In the genomic region with DNA sequence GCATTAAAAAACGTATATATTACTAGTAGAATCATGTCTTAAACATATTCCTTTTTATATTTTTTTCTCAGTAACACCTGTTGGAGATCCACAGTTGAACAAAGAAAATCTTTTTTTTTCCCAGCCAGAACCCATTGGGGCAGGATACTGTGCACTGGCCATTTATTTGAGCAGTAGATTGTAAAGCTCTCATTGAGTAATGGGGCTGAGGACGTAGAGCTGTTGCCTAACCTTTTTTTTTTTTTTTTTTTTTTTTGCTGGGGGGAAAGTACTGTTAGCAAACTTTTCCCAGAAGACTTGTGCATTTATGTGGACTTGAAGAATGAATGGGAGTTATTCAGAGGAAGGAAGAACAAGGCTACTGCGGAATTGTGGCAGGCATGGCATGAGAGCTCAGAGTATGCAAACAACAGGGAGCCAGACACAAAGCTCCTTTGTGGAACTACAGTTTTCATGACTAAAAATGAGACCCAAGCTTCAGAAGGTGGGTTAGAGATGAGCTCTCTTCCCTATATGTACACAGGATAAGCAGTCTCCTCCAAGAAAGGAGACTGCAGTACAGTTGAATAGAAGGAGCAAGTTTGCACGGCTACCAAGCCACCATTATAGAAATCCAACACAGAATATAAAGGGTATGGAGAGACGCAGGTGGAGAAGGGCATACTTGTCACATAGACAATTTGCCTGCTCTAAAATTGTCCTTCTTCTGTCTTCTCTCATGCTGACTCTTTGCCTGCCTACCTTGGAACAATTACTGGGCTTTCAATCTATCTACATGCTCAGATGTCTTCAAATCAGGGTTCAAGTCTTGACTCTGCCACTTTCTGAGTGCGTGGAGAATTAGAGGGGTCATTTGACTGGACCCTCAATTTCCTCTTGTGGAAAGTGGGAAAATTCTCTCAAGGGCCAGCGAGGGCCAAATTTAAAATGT, we compare ENCODE assay signal across 26 mouse cellular contexts.
DNase-seq lines count a peak whose midpoint lies in the region; ATAC-seq lines count a peak whose summit lies in the region.
"Had no signal": no experiment of that assay in that cellular context is flagged by ENCODE, and none has a peak within 500 bp of the region (broad histone marks: within the 10 kb centered on the region; RNA-seq: fewer than 3 reads in every experiment).

No protein-coding gene starts in this region.

- H3K9me3 ChIP-seq in forebrain, embryonic 11.5 days (ENCODE audit: control insufficient read depth, low read length): no peaks in the 10 kb centered on the region
- H3K9me3 ChIP-seq in forebrain, embryonic 10.5 days: no peaks in the 10 kb centered on the region
- H3K9me3 ChIP-seq in lung, embryonic 16.5 days (ENCODE audit: control insufficient read depth, low read length): no peaks in the 10 kb centered on the region
- no peaks in the 10 kb centered on the region for H3K9me3 ChIP-seq in forebrain, embryonic 16.5 days (ENCODE audit: control insufficient read depth, low read length)
- no peaks in the 10 kb centered on the region for H3K9me3 ChIP-seq in midbrain, embryonic 15.5 days
- H3K9me3 ChIP-seq in kidney, embryonic 16.5 days (ENCODE audit: low read length): no peaks in the 10 kb centered on the region
- H3K9me3 ChIP-seq: embryonic facial prominence, embryonic 12.5 days; G1E; heart, embryonic 15.5 days; intestine, embryonic 15.5 days; limb, embryonic 12.5 days; liver, embryonic 12.5 days had no signal

- no peak overlapping the region for H3K4me3 ChIP-seq in forebrain, embryonic 11.5 days (ENCODE audit: low read depth, low read length)
- H3K4me3 ChIP-seq in forebrain, embryonic 10.5 days: no peak overlapping the region
- no peak overlapping the region for H3K4me3 ChIP-seq in lung, embryonic 16.5 days (ENCODE audit: low read length)
- H3K4me3 ChIP-seq in forebrain, embryonic 16.5 days (replicated peaks; ENCODE audit: low read length): no peak overlapping the region
- no peak overlapping the region for H3K4me3 ChIP-seq in midbrain, embryonic 15.5 days
- H3K4me3 ChIP-seq in kidney, embryonic 16.5 days (ENCODE audit: low read length): no peak overlapping the region
- H3K4me3 ChIP-seq: embryonic facial prominence, embryonic 12.5 days; heart, adult 2 months; heart, embryonic 15.5 days; intestine, embryonic 15.5 days; limb, embryonic 12.5 days; liver, embryonic 12.5 days; myocyte had no signal

- no peaks in the 10 kb centered on the region for H3K36me3 ChIP-seq in forebrain, embryonic 11.5 days (ENCODE audit: control insufficient read depth, insufficient read depth, low read length)
- no peaks in the 10 kb centered on the region for H3K36me3 ChIP-seq in forebrain, embryonic 10.5 days (replicated peaks)
- no peaks in the 10 kb centered on the region for H3K36me3 ChIP-seq in lung, embryonic 16.5 days (ENCODE audit: control insufficient read depth, insufficient read depth, low read length)
- H3K36me3 ChIP-seq in forebrain, embryonic 16.5 days (ENCODE audit: control insufficient read depth, insufficient read depth): no peaks in the 10 kb centered on the region
- no peaks in the 10 kb centered on the region for H3K36me3 ChIP-seq in midbrain, embryonic 15.5 days (replicated peaks)
- no peaks in the 10 kb centered on the region for H3K36me3 ChIP-seq in kidney, embryonic 16.5 days (ENCODE audit: insufficient read depth, low read length)
- H3K36me3 ChIP-seq: embryonic facial prominence, embryonic 12.5 days; G1E; heart, embryonic 15.5 days; intestine, embryonic 15.5 days; limb, embryonic 12.5 days; liver, embryonic 12.5 days had no signal

- 65% methylated on average over 7 of the region's 7 CpGs for WGBS in forebrain, embryonic 11.5 days
- 70% methylated on average over 7 of the region's 7 CpGs for WGBS in forebrain, embryonic 10.5 days
- 55% methylated on average over 7 of the region's 7 CpGs for WGBS in lung, embryonic 16.5 days
- 39% methylated on average over 7 of the region's 7 CpGs for WGBS in forebrain, embryonic 16.5 days
- WGBS in midbrain, embryonic 15.5 days: 45% methylated on average over 7 of the region's 7 CpGs
- 81% methylated on average over 7 of the region's 7 CpGs for WGBS in kidney, embryonic 16.5 days

- no peaks in the 10 kb centered on the region for H3K27me3 ChIP-seq in forebrain, embryonic 11.5 days (ENCODE audit: control insufficient read depth, insufficient read depth, low read length)
- H3K27me3 ChIP-seq in forebrain, embryonic 10.5 days (ENCODE audit: poor library complexity, severe bottlenecking): no peaks in the 10 kb centered on the region
- no peaks in the 10 kb centered on the region for H3K27me3 ChIP-seq in lung, embryonic 16.5 days (ENCODE audit: control insufficient read depth, insufficient read depth, low read depth, low read length)
- no peaks in the 10 kb centered on the region for H3K27me3 ChIP-seq in forebrain, embryonic 16.5 days (replicated peaks; ENCODE audit: control insufficient read depth, insufficient read depth, low read length)
- H3K27me3 ChIP-seq in midbrain, embryonic 15.5 days (replicated peaks): no peaks in the 10 kb centered on the region
- H3K27me3 ChIP-seq in kidney, embryonic 16.5 days (ENCODE audit: insufficient read depth, low read length): no peaks in the 10 kb centered on the region
- H3K27me3 ChIP-seq: embryonic facial prominence, embryonic 12.5 days; heart, embryonic 15.5 days; intestine, embryonic 15.5 days; limb, embryonic 12.5 days; liver, embryonic 12.5 days had no signal

- H3K4me2 ChIP-seq in forebrain, embryonic 11.5 days (ENCODE audit: low read depth, low read length, severe bottlenecking): no peak overlapping the region
- no peak overlapping the region for H3K4me2 ChIP-seq in lung, embryonic 16.5 days (ENCODE audit: low read depth, low read length)
- no peak overlapping the region for H3K4me2 ChIP-seq in forebrain, embryonic 16.5 days (ENCODE audit: low read length)
- no peak overlapping the region for H3K4me2 ChIP-seq in midbrain, embryonic 15.5 days
- H3K4me2 ChIP-seq in kidney, embryonic 16.5 days (replicated peaks; ENCODE audit: low read depth, low read length): no peak overlapping the region
- H3K4me2 ChIP-seq: embryonic facial prominence, embryonic 12.5 days; heart, embryonic 15.5 days; intestine, embryonic 15.5 days; limb, embryonic 12.5 days; liver, embryonic 12.5 days had no signal

- H3K9ac ChIP-seq in forebrain, embryonic 11.5 days (ENCODE audit: low read length): no peak overlapping the region
- no peak overlapping the region for H3K9ac ChIP-seq in lung, embryonic 16.5 days (ENCODE audit: low read length)
- no peak overlapping the region for H3K9ac ChIP-seq in forebrain, embryonic 16.5 days (replicated peaks; ENCODE audit: low read depth, low read length)
- H3K9ac ChIP-seq in midbrain, embryonic 15.5 days: no peak overlapping the region
- H3K9ac ChIP-seq in kidney, embryonic 16.5 days (replicated peaks; ENCODE audit: low read length): no peak overlapping the region
- H3K9ac ChIP-seq: embryonic facial prominence, embryonic 12.5 days; heart, embryonic 15.5 days; intestine, embryonic 15.5 days; limb, embryonic 12.5 days; liver, embryonic 12.5 days had no signal

- ATAC-seq in forebrain, embryonic 11.5 days (replicated peaks; ENCODE audit: low FRiP score): peak; percentile 55
- peak; percentile 31; the same call in 1 of the 2 replicates for ATAC-seq in lung, embryonic 16.5 days (ENCODE audit: low read depth)
- ATAC-seq in forebrain, embryonic 16.5 days: peak; percentile 61
- peak; percentile 14; the same call in 1 of the 2 replicates for ATAC-seq in midbrain, embryonic 15.5 days (replicated peaks)
- ATAC-seq in kidney, embryonic 16.5 days (ENCODE audit: low FRiP score, low TSS enrichment): no peak
- ATAC-seq: intestine, embryonic 15.5 days; liver, embryonic 12.5 days; lung, postnatal 0 days had no signal

- no peak overlapping the region; the same call in 1 of the 2 replicates for H3K27ac ChIP-seq in forebrain, embryonic 11.5 days (ENCODE audit: low read depth, low read length)
- H3K27ac ChIP-seq in forebrain, embryonic 10.5 days: no peak overlapping the region
- H3K27ac ChIP-seq in lung, embryonic 16.5 days (ENCODE audit: low read length): 0 out of 2 replicates have a peak overlapping the region, but pooled peaks have one; percentile 46
- peak overlapping the region; percentile 59 for H3K27ac ChIP-seq in forebrain, embryonic 16.5 days (ENCODE audit: low read length)
- peak overlapping the region; percentile 24; the same call in 1 of the 2 replicates for H3K27ac ChIP-seq in midbrain, embryonic 15.5 days
- no peak overlapping the region for H3K27ac ChIP-seq in kidney, embryonic 16.5 days (ENCODE audit: low read length)
- H3K27ac ChIP-seq: embryonic facial prominence, embryonic 12.5 days; heart, adult 2 months; heart, embryonic 15.5 days; intestine, embryonic 15.5 days; limb, embryonic 12.5 days; liver, embryonic 12.5 days had no signal

- no peak for DNase-seq in forebrain, embryonic 11.5 days (ENCODE audit: low spot score)
- DNase-seq in forebrain, embryonic 10.5 days (ENCODE audit: extremely low spot score, low spot score): no peak
- no peak for DNase-seq in lung, postnatal 36 days
- no peak for DNase-seq in right cerebral cortex, adult 18-20 months
- DNase-seq: adrenal gland, postnatal 14 days; cerebellum, adult 11 months; cerebellum, postnatal 10 days; gastrocnemius, postnatal 25 days; heart, adult 2 months; heart, postnatal 4 days; kidney, postnatal 4 days; retina, postnatal 1 day; right cerebral cortex, postnatal 4 days; thymus, postnatal 25 days had no signal

- H3K4me1 ChIP-seq in forebrain, embryonic 11.5 days (replicated peaks; ENCODE audit: control insufficient read depth, insufficient read depth, low read length): no peaks in the 10 kb centered on the region
- no peaks in the 10 kb centered on the region for H3K4me1 ChIP-seq in forebrain, embryonic 10.5 days
- H3K4me1 ChIP-seq in lung, embryonic 16.5 days (replicated peaks; ENCODE audit: control insufficient read depth, insufficient read depth, low read length): no peaks in the 10 kb centered on the region
- 0 out of 2 replicates have a peak, but pooled peaks cover 5% of the 10 kb centered on the region for H3K4me1 ChIP-seq in forebrain, embryonic 16.5 days (replicated peaks; ENCODE audit: control insufficient read depth, insufficient read depth, low read length)
- H3K4me1 ChIP-seq in midbrain, embryonic 15.5 days: no peaks in the 10 kb centered on the region
- no peaks in the 10 kb centered on the region for H3K4me1 ChIP-seq in kidney, embryonic 16.5 days (ENCODE audit: insufficient read depth, low read length)
- H3K4me1 ChIP-seq: embryonic facial prominence, embryonic 12.5 days; heart, embryonic 15.5 days; intestine, embryonic 15.5 days; limb, embryonic 12.5 days; liver, embryonic 12.5 days had no signal

Comparison
In these comparisons a context has a peak if more than half of its experiments do, and no peak if none do; other contexts are left out.
1. H3K27ac ChIP-seq: peak in lung, embryonic 16.5 days (single experiment), forebrain, embryonic 16.5 days (single experiment) and midbrain, embryonic 15.5 days (single experiment); none in forebrain, embryonic 11.5 days (single experiment), forebrain, embryonic 10.5 days (single experiment) and kidney, embryonic 16.5 days (single experiment).